Mouse (Mus musculus) olfactory bulb, adult 2 months (tissue): Measurements from ENCODE around the gene Nav2. TPM values are rescaled to one million over a fixed set of nuclear protein-coding genes. Genes with fewer than 3 reads are reported as not detected.

Experiments
- H3K27ac ChIP-seq: fragments of 200-500 bp; 2 replicates; pipeline ENCODE4 v1.5.1; 2012; ENCODE audit warnings: low read depth, low read length; ENCODE audit not compliant: insufficient read depth
- H3K4me1 ChIP-seq: fragments of 200-500 bp; 2 replicates; pipeline ENCODE4 v1.6.1; 2012; ENCODE audit warnings: low read length; ENCODE audit not compliant: control insufficient read depth, insufficient read depth
- H3K4me3 ChIP-seq: fragments of 200-500 bp; 2 replicates; pipeline ENCODE4 v1.5.1; 2012; ENCODE audit warnings: mild to moderate bottlenecking, low read depth, low read length, moderate library complexity; ENCODE audit not compliant: insufficient read depth
- CTCF ChIP-seq: fragments of 200-500 bp; IDR thresholded peaks from 2 replicates; pipeline ENCODE4 v1.5.1; 2012; ENCODE audit warnings: low read depth, mild to moderate bottlenecking, low read length, moderate library complexity; ENCODE audit not compliant: insufficient read depth
- POLR2A ChIP-seq: fragments of 200-500 bp; IDR thresholded peaks from 2 replicates; pipeline ENCODE4 v1.6.1; 2012; ENCODE audit warnings: mild to moderate bottlenecking, low read depth, low read length, moderate library complexity; ENCODE audit not compliant: insufficient read depth
- WGBS: fragments of 180-500 bp; shearing (Covaris S2); methylation state at CpG from one replicate; pipeline ENCODE4 v1.1.7; 2018; 5-methylcytosine and 5-hydroxymethylcytosine counted together
- polyA plus RNA-seq: library from polyadenylated mRNA; stranded (reverse); fragments of >200 nt; gene quantifications from 2 replicates; pipeline ENCODE4 v1.2.4, GENCODE M21; 2012; ENCODE audit warnings: low replicate concordance; ENCODE audit not compliant: missing spikeins, insufficient read depth, insufficient read length

Nav2 gene
- polyA plus RNA-seq, 1 experiment, result 57.3 TPM

DNA sequence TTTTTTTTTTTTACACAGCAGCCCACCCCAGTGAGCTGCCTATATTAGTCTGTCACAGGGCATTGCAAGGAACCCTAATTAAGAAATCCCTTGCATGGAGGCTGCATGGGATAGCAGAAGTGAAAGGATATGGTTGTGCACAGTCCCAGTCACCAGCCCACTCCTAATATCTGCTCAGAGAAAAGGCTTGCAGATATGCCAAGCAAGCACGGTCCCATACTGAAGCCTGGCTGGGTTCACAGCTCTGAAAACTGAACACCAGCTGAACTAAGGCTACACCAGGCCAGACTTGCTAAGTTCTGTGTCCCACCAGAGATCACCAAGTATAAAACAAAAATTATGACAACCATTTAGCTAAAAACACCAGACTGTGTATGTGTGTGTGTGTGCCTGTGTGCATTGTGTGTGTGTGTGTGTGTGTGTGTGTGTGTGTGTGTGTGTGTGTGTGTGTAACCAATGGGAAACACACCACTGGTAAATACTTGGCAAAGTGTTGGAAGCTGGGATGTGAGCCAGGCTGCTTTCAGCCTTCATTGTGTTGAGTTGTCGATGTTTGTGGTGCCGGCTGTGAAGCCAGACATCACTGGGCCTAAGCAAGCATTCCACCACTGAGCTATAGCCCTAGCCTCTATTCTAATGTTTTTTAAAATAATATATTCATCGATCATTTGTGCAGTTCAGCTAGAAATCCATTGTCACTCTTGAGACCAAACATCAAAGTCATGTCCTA is 156.4 kb downstream of the Nav2 start:
- peaks cover 21% of the 10 kb centered on the region for H3K4me1 ChIP-seq
- TF ChIP-seq CTCF, result no peak
- TF ChIP-seq POLR2A, result no peak
- H3K4me3 ChIP-seq, result no peak overlapping the region
- H3K27ac ChIP-seq, result no peak overlapping the region
- whole genome bisulfite sequencing, result 50% methylated on average over 4 of the region's 4 CpGs

DNA sequence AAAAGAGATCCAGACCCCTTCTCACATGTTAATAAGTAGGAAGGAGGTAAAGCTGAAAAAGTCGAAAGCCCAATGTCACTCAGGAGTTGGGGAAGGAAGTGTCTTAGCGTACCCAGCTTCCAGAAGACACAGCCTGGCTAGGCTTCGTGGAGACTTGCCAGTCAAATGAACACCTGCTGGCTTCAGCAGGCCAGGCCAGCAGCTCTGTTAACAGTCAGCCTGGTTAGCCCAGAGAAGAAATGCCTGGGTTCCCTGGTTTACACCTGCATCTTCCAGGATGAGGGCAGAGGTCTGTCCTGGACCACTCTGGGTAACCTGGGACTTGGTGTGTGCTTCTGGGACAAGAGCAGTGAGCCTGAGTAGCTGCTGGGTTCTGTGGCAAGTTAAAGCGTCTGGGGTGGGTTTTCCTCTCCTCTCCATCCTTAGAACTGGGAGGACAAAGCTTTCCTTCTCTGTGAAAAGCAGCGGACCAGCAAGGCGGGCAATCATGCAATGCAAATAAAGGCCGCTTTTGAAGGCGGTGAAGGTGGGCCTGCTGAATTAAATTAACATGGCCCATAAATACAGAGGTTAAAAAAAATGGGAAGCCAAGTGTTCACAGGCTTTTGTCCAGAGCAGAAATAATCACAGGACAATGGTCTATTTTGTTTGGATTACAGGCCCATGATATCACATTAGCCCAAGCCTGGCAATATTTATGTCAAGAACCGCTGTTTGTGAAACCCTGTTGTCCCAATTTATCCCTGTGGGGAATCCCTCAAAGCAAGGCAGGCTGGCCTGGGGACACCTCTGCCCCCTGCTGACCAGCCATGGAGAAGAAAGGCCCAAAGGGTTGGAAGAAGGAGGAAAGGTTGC is 157.3 kb downstream of the Nav2 start:
- TF ChIP-seq POLR2A (no peak), CTCF (no peak; the same call in 1 of the 2 replicates)
- Histone ChIP-seq H3K4me3 (no peak overlapping the region), H3K27ac (no peak overlapping the region), H3K4me1 (peaks cover 21% of the 10 kb centered on the region)
- WGBS, result 70% methylated on average over 9 of the region's 9 CpGs

DNA sequence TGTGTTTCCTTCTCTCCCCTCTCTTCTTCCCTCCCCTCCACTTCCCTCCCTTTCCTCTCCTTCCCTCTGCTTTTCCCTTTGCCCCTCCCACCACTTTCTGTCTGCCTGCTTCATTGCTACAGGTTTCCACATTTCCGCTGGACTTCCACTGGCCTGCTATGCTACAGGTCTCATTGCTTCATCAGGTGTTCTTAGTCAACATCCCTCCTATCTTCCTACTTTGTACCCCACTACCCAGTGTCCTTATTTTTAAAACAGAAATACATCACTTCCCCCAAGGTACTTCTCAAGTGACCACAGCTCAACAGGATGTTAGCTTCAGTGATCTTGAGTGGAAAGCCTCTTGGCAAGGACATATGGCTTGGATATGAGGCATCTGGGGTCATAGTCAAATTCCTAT is 158.3 kb downstream of the Nav2 start:
- 97% methylated on average over 1 of the region's 1 CpGs for WGBS
- Histone ChIP-seq H3K4me3 (no peak overlapping the region), H3K27ac (no peak overlapping the region), H3K4me1 (peaks cover 15% of the 10 kb centered on the region)
- TF ChIP-seq POLR2A (no peak), CTCF (no peak)

DNA sequence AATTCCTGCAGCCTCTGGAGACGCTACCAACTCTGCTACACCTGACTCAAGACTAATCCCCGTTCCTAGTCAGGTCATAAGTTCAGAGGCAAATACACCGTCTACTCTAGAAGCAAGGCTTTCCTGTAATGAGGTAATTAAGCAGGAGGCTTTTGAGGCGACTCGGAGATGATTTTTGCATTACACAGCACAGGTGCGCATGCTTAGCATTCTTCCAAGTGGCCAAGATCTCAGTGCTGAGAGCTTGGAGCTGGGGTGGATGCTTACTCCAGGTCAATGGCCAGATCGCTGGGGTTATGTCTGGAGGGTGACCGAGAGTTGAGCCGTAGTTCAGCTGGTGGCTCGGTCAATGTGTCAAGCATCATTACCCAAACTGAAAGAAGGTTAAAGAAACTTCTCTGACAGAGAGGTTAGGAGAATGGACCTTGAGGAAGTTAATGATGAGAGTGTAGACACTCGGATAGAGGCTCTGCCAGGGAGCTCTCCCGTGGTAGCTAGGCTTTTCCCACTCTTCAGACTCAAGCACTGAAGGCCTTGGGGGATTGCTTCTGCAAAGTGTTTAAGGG is 161.0 kb downstream of the Nav2 start:
- H3K27ac ChIP-seq, result no peak overlapping the region
- no peak overlapping the region for H3K4me3 ChIP-seq
- TF ChIP-seq CTCF, result no peak
- no peak for TF ChIP-seq POLR2A
- WGBS, result 75% methylated on average over 12 of the region's 12 CpGs
- H3K4me1 ChIP-seq, result peaks cover 15% of the 10 kb centered on the region

DNA sequence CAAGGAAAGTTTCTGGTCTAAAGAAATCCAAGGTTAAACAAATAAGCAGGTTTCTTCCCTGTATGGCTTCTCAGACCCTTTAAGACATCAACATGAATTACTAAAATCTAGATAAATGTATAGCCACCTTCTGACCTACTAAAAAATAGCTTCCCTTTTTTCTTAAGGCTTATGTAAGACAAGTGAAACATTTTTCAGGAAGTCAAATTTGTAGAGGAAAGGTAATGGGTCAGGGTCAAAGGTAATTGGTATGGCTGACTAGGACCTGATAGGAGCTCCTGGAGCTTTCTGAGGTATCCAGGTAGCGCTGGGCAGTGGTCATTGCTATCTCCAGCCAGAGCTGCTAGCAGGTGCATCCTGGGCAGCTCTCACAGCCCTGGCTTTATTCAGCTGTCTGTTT is 162.1 kb downstream of the Nav2 start:
- TF ChIP-seq CTCF, result no peak
- no peak for TF ChIP-seq POLR2A
- H3K27ac ChIP-seq, result no peak overlapping the region
- WGBS, result 91% methylated on average over 1 of the region's 1 CpGs
- H3K4me3 ChIP-seq, result no peak overlapping the region
- peaks cover 22% of the 10 kb centered on the region for H3K4me1 ChIP-seq

DNA sequence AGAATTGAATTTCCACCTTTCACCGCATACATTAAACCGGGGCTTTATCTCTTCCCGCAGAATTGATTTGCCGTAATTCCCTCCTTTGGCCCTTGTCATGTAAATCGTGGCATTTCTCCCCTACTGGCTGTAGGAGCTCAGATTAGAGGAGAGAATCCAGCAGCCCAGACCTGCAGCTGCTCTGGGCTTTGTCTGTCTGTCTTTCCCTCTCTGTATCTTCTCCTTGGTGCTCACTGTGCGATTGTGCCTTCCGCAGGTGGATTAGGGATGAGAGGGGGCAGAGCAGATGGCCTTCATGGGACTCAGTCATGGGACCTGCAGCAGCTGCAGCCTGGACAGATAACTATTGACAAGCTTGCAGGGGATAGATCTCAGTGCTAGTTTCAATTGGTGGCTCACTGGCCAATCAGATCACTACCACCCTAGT is 162.6 kb downstream of the Nav2 start:
- 74% methylated on average over 7 of the region's 7 CpGs for WGBS
- Histone ChIP-seq H3K4me3 (no peak overlapping the region), H3K4me1 (peaks cover 20% of the 10 kb centered on the region), H3K27ac (no peak overlapping the region)
- TF ChIP-seq CTCF, result no peak
- TF ChIP-seq POLR2A, result no peak

DNA sequence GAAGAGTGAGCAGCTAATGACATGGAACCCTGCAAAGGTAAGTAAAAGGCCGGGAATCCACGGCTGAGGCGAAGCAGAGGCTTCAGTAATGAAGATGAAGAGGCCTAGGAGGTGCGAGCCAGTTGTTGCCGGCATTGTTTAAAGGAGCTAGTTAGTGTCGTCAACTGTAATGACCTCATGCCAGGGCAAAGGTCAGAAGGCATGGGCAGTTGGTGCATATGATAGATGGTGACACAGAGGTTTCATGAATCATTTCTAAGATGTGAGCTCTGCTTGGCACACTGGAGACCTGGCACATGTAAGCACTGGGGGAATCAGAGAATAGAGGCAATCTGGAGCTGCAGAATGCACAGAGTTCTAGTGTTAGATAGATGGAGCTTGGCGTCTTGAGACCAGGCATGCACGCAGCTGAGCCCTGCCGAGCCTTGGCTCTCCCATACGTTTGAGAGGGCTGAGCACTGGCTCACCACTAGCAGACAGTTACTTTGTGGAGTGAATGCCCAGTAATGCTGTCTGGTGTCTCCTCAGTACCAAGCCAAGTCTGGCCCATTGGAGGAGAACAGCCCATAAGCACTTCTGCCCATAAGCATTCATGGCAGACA is 166.9 kb downstream of the Nav2 start:
- Histone ChIP-seq H3K4me3 (no peak overlapping the region), H3K4me1 (peaks cover 19% of the 10 kb centered on the region), H3K27ac (no peak overlapping the region)
- WGBS, result 85% methylated on average over 10 of the region's 10 CpGs
- TF ChIP-seq CTCF (no peak), POLR2A (no peak)

DNA sequence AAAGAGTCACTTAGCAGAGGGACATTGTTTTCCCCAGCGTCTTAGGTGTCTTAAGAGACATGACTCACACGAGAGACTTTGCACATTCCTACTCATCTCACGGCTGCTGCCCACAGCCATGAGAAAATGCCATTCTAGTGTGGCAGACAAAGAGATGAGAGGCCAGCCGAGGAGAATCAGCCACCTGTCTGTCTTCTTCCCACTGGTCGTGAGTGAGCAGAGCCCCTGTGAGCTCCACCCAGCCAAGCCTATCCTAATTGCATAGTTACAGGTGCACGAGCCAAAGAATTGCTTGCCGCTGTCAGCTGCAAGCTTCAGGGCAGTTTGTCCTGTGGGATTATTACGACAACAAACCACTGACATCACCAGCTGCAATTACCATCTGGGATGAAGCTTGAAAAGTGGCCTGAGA is 167.8 kb downstream of the Nav2 start:
- TF ChIP-seq CTCF, result no peak
- no peak for TF ChIP-seq POLR2A
- 37% methylated on average over 8 of the region's 8 CpGs for WGBS
- H3K4me1 ChIP-seq, result peaks cover 19% of the 10 kb centered on the region
- H3K4me3 ChIP-seq, result no peak overlapping the region
- no peak overlapping the region for H3K27ac ChIP-seq
